Mouse (Mus musculus): ENCODE measurements around the gene Ccl22.

DNA sequence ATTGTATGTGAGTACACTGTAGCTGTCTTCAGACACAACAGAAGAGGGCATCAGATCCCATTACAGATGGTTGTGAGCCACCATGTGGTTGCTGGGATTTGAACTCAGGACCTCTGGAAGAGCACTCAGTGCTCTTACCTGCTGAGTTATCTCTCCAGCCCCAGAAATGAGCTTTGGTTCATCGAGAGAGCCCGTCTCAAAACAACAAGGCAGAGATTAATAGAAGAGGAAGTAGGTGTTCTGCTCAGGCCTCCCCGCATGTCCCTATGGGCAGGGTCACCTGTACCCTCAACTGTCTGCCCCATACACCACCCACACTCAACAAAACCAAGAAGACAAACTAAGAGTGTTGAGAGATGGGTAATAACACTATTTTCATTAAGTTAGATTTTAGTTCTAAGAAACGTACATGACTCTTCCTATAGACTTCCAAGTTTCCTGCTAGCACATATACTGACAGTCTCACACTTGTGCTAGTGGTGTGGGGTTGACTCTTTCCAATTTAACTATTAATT, 44.9 kb upstream of the Ccl22 start:
- TF ChIP-seq MAFK (IDR thresholded peaks at IDR 0.05; ENCODE audit: insufficient read depth, low read depth, low read length): no peak
- TF ChIP-seq HCFC1 (IDR thresholded peaks at IDR 0.05; ENCODE audit: borderline replicate concordance, insufficient read depth, low read length): no peak
- TF ChIP-seq ZC3H11A (IDR thresholded peaks at IDR 0.05; ENCODE audit: borderline replicate concordance, low read depth, low read length): no peak
- TF ChIP-seq ZNF384 (IDR thresholded peaks at IDR 0.05; ENCODE audit: low read depth, low read length): no peak
- no peak for TF ChIP-seq CHD2 (IDR thresholded peaks at IDR 0.05; ENCODE audit: low read depth, low read length)

All from ES-E14 (cell line).